Mouse (Mus musculus): ENCODE data around the gene Gm33815. TPM values are rescaled to one million over a fixed set of nuclear protein-coding genes. Genes with fewer than 3 reads are reported as not detected.

Gene Gm33815
- polyA plus RNA-seq (2015; fragmentation: Illumina TruSeq; extraction: RNeasy Lipid Tissue Mini Kit (QIAGEN cat#74804); ENCODE audit: low read depth, low replicate concordance), result not detected

DNA sequence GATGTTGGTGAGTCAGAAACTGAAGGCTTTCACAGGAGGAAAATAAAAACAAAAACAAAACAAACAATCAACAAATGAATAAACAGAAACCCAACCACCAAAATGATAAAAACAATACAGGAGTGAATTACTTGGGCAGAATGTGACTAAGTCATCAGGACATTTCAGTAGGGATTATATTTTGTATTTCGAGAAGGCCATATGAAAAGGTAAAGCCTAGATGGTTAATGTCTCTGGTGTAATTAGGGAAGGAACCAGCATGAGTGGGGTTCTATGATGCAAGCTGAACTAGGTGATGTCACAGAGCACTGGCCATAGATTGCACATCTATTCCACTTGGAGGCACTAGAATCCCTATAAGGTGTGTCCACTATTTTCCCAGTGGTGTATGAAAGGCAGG is at the start of gene Gm33815:
Gene Gm33815, plus strand, starts transcription at position 301 of the 400 bp plus-strand sequence.

Measured in brain, adult 10 weeks (tissue).